Mouse (Mus musculus) testis, postnatal 14 days (tissue): ENCODE measurements around the gene Hist1h4f.
"Not testable (repeated sequence)": the region's sequence is repeated elsewhere in the genome, so short reads cannot be mapped to it uniquely, and the experiment has no call there.

Source experiments
- DNase-seq: peaks from one replicate; pipeline ENCODE4 v3.0.0; 2021; ENCODE audit warnings: low spot score

The Hist1h4f gene

GRCm38 (mm10) chr13:23554925-23555838 is 3.7 kb upstream of the Hist1h4f start:
- DNase-seq, result peak; percentile 88

GRCm38 (mm10) chr13:23554393-23554792 is 2.9 kb upstream of the Hist1h4f start:
- DNase-seq, result no peak

GRCm38 (mm10) chr13:23552962-23553361 is 1.5 kb upstream of the Hist1h4f start, which contains the start of gene Hist1h1d:
Gene Hist1h1d, plus strand, starts transcription at chr13:23553262.
- DNase-seq, result no peak

GRCm38 (mm10) chr13:23551931-23552914 is 775 bp upstream of the Hist1h4f start:
- DNase-seq, result no peak

- DNase-seq, result no peak
Measured at GRCm38 (mm10) chr13:23550761-23551145, 695 bp downstream of the Hist1h4f start.

- no peak for DNase-seq
Measured at GRCm38 (mm10) chr13:23546694-23547093, 4.8 kb downstream of the Hist1h4f start.

- DNase-seq, result not testable (repeated sequence)
Measured at GRCm38 (mm10) chr13:23544787-23545120, 6.7 kb downstream of the Hist1h4f start.

GRCm38 (mm10) chr13:23543965-23544786 is 7.3 kb downstream of the Hist1h4f start, which contains the start of gene Hist1h3f:
Gene Hist1h3f, plus strand, starts transcription at chr13:23544052.
- peak; percentile 78 for DNase-seq

GRCm38 (mm10) chr13:23542999-23543607 is 8.3 kb downstream of the Hist1h4f start, which contains the start of gene Hist1h2bh:
Gene Hist1h2bh, minus strand, starts transcription at chr13:23543392.
- peak; percentile 58 for DNase-seq

- DNase-seq, result not testable (repeated sequence)
Measured at GRCm38 (mm10) chr13:23542225-23542980, 9.0 kb downstream of the Hist1h4f start.

GRCm38 (mm10) chr13:23541497-23541896 is 10.0 kb downstream of the Hist1h4f start:
- DNase-seq, result no peak

- not testable (repeated sequence) for DNase-seq
Measured at GRCm38 (mm10) chr13:23539821-23540220, 11.6 kb downstream of the Hist1h4f start.

- no peak for DNase-seq
Measured at GRCm38 (mm10) chr13:23538249-23538648, 13.2 kb downstream of the Hist1h4f start.

- DNase-seq, result no peak
Measured at GRCm38 (mm10) chr13:23537006-23537710, 14.3 kb downstream of the Hist1h4f start.

- DNase-seq, result no peak
Measured at GRCm38 (mm10) chr13:23536076-23536822, 15.2 kb downstream of the Hist1h4f start.

- DNase-seq, result peak; percentile 90
Measured at GRCm38 (mm10) chr13:23535137-23536075, 16.0 kb downstream of the Hist1h4f start, which contains the start of gene Hist1h3g. Gene Hist1h3g, plus strand, starts transcription at chr13:23535422.

- DNase-seq, result no peak
Measured at GRCm38 (mm10) chr13:23534368-23535131, 16.9 kb downstream of the Hist1h4f start.
